Mouse (Mus musculus): Measurements from ENCODE around the gene Slc17a4. TPM values are rescaled to one million over a fixed set of nuclear protein-coding genes. Genes with fewer than 3 reads are reported as not detected.

The Slc17a4 gene
- polyA plus RNA-seq (2014; fragmentation: Nextera tagmentation; extraction: Ambion mirVana) = 0.08 and 0.19 TPM in 2 replicates

DNA sequence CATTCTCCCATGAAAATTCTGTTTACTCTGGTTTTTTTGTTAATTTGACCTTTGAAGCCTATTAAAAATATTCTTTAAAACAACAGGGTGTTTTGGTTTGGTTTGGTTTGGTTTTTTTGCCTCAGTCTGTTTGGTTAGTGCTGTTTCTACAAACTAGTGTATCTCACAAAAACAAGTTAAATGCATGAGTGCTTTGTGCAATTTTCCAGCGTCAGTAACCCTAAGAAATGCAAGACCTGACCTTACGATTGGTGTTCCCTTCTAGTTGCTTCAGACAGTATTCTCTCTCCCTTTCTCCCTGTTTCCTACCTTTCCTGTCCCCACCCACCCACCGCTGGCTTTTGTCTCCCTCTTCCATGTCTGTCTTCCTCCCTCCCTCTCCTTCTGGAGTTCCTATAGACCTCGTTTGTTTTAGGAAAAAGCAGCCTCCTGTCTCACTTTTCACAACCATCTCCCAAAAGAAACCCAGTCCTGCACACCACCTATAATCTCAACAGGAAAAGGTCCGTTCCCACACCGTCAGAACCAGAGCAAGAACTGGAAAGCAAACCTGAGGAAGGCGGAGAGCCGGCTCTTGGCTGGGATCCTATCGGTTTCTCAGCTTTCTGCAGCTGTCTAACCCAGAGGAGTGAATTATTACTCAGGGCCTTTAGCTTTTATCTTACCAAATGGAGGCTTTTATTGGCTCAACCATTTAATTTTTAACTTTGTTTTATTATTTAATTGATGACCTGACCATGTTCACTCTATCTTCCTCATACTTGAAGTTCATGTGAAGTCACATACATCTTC lies at the start of gene Slc17a4:
Gene Slc17a4 (minus strand): TSS at position 634 of the 792 bp plus-strand sequence.
- Histone ChIP-seq H3K27me3 (ENCODE audit: control insufficient read depth, insufficient read depth, low read length) (no peaks in the 10 kb centered on the region), H3K9ac (replicated peaks; ENCODE audit: low read depth, low read length) (no peak within 1 kb of the TSS), H3K4me3 (ENCODE audit: low read depth, low read length) (no peak within 1 kb of the TSS), H3K4me1 (ENCODE audit: control insufficient read depth, insufficient read depth, low read length) (no peaks in the 10 kb centered on the region), H3K27ac (ENCODE audit: low read depth, low read length) (no peak within 1 kb of the TSS), H3K36me3 (ENCODE audit: control insufficient read depth, insufficient read depth, low read length) (no peaks in the 10 kb centered on the region), H3K4me2 (ENCODE audit: low read depth, low read length) (no peak within 1 kb of the TSS), H3K9me3 (ENCODE audit: control insufficient read depth, low read length) (no peaks in the 10 kb centered on the region)
- whole genome bisulfite sequencing = 64% methylated on average over 9 of the region's 9 CpGs
- no peak for ATAC-seq (ENCODE audit: low read depth)

DNA sequence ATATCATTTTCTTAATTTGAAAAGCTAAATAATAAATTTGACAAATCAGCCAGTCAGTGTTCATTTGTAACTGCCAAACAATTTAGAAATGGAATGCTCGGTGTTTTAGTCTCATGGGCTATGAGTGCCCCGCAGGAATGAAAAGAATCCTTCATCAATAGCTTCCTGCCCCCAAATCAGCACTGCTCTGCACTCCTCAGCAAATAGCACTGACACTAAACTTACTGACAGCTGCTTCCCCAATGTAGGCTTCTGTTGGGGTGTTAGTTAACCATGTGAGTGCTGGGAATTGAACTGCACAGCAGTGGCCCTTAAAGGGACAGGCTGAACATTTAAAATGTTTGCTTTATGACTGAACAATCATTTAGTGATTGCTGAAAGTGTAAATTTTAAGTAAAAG lies 45.0 kb upstream of the Slc17a4 start:
- Histone ChIP-seq H3K27me3 (ENCODE audit: control insufficient read depth, insufficient read depth, low read length) (no peaks in the 10 kb centered on the region), H3K4me3 (ENCODE audit: low read depth, low read length) (no peak overlapping the region), H3K4me1 (ENCODE audit: control insufficient read depth, insufficient read depth, low read length) (no peaks in the 10 kb centered on the region), H3K9me3 (ENCODE audit: control insufficient read depth, low read length) (no peaks in the 10 kb centered on the region), H3K9ac (replicated peaks; ENCODE audit: low read depth, low read length) (no peak overlapping the region), H3K4me2 (ENCODE audit: low read depth, low read length) (no peak overlapping the region), H3K36me3 (ENCODE audit: control insufficient read depth, insufficient read depth, low read length) (no peaks in the 10 kb centered on the region), H3K27ac (ENCODE audit: low read depth, low read length) (no peak overlapping the region)
- 28% methylated on average over 2 of the region's 2 CpGs for WGBS
- ATAC-seq (ENCODE audit: low read depth) = no peak

DNA sequence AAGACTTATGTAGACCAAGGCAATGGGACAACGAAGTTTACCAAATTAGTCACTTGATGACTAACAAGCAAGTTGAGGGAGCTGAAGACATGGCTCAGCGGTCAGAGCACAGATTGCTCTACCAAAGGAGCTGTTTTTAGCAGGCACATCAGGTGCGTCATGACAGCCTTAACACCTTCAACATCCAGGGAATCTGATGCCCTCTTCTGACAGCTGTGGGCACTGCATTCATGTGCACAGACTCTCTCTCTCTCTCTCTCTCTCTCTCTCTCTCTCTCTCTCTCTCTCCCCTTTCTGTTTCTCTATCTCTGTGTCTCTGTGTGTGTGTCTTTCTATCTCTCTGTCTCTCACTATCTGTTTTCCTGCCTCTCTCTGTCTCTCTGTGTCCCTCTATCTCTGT lies 36.1 kb upstream of the Slc17a4 start:
- Histone ChIP-seq H3K4me3 (ENCODE audit: low read depth, low read length) (no peak overlapping the region), H3K4me2 (ENCODE audit: low read depth, low read length) (no peak overlapping the region), H3K36me3 (ENCODE audit: control insufficient read depth, insufficient read depth, low read length) (no peaks in the 10 kb centered on the region), H3K4me1 (ENCODE audit: control insufficient read depth, insufficient read depth, low read length) (no peaks in the 10 kb centered on the region), H3K27ac (ENCODE audit: low read depth, low read length) (no peak overlapping the region), H3K9ac (replicated peaks; ENCODE audit: low read depth, low read length) (no peak overlapping the region), H3K9me3 (ENCODE audit: control insufficient read depth, low read length) (no peaks in the 10 kb centered on the region), H3K27me3 (ENCODE audit: control insufficient read depth, insufficient read depth, low read length) (no peaks in the 10 kb centered on the region)
- WGBS = 76% methylated on average over 3 of the region's 3 CpGs
- no peak for ATAC-seq (ENCODE audit: low read depth)

DNA sequence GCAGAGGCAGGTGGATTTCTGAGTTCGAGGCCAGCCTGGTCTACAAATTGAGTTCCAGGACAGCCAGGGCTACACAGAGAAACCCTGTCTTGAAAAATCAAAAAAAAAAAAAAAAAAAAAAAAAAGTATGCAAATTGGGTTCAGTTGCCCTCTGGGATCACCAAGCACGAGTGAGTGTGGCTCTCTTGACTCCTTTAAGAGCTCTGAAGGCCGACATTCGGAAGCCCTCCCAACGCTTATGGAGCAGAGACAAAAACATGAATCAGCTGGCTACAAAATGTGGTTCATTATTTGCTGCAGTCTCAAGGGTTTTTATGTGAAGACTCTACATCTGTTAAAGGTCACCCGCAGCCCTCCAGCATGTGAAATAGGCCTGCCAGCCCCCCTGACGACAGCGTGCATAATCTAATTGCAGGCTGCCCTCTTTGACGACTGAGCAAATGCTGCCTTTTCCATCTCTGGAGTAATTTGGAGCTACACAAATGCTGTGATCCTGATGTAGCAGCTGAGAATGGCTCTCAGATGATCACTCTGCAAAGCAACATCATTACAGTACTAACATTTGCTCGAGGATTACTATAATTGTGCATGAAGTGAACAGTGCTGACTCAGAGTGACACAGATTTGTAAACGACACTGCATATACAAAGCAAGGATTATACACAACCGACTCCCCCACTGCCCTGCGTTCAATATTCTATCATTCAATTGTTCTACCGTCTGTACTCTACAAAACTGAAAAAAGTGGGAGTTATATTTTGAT lies 34.9 kb upstream of the Slc17a4 start:
- Histone ChIP-seq H3K27ac (ENCODE audit: low read depth, low read length) (no peak overlapping the region), H3K36me3 (ENCODE audit: control insufficient read depth, insufficient read depth, low read length) (no peaks in the 10 kb centered on the region), H3K9me3 (ENCODE audit: control insufficient read depth, low read length) (no peaks in the 10 kb centered on the region), H3K4me3 (ENCODE audit: low read depth, low read length) (no peak overlapping the region), H3K4me2 (ENCODE audit: low read depth, low read length) (no peak overlapping the region), H3K4me1 (ENCODE audit: control insufficient read depth, insufficient read depth, low read length) (no peaks in the 10 kb centered on the region), H3K27me3 (ENCODE audit: control insufficient read depth, insufficient read depth, low read length) (no peaks in the 10 kb centered on the region), H3K9ac (replicated peaks; ENCODE audit: low read depth, low read length) (no peak overlapping the region)
- peak; percentile 84 for ATAC-seq (ENCODE audit: low read depth)
- 36% methylated on average over 14 of the region's 14 CpGs for WGBS

DNA sequence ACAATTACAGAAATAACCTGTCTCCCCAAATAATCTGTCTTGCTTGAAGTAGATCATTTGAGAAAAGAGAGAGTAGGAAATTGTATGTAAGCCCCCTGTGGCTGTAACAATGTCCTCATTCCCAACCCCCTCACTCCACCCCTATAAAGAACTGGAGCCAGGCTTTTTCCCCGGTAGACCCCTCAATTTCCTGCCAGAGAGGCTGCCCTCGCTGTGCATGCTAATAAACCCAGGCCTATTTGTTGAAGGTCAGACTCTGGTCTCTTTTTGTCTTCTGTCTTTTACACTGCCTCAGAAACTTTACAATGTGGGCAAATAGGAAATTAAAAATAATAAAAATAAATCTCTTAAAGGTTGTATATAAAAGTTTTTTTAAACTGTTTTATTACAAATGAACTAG lies 31.4 kb upstream of the Slc17a4 start:
- no peaks in the 10 kb centered on the region for H3K36me3 ChIP-seq (ENCODE audit: control insufficient read depth, insufficient read depth, low read length)
- no peaks in the 10 kb centered on the region for H3K9me3 ChIP-seq (ENCODE audit: control insufficient read depth, low read length)
- ATAC-seq (ENCODE audit: low read depth) = no peak
- H3K27me3 ChIP-seq (ENCODE audit: control insufficient read depth, insufficient read depth, low read length) = no peaks in the 10 kb centered on the region
- H3K9ac ChIP-seq (replicated peaks; ENCODE audit: low read depth, low read length) = no peak overlapping the region
- no peak overlapping the region for H3K4me3 ChIP-seq (ENCODE audit: low read depth, low read length)
- H3K4me1 ChIP-seq (ENCODE audit: control insufficient read depth, insufficient read depth, low read length) = no peaks in the 10 kb centered on the region
- no peak overlapping the region for H3K4me2 ChIP-seq (ENCODE audit: low read depth, low read length)
- no peak overlapping the region for H3K27ac ChIP-seq (ENCODE audit: low read depth, low read length)
- 7% methylated on average over 2 of the region's 2 CpGs for WGBS

DNA sequence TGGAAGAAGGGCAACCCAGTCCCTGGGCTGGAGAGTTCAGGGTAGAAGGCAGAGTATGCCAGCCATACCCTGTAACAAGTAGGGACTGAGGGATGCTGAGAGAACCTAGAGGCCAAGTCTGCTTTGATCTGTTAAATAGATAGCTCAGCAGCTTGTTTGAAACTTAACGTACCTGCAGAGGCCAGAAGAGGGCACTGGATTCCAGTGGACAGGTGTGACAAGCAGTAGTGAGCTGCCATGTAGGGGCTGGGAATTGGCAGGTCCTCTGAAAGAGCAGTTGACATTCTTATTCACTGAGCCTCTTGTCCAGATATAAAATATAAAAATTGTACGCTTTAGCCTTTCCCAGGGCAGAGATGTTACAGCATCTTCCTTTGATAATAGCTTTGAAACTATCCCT lies 28.1 kb upstream of the Slc17a4 start:
- H3K4me1 ChIP-seq (ENCODE audit: control insufficient read depth, insufficient read depth, low read length) = no peaks in the 10 kb centered on the region
- no peak for ATAC-seq (ENCODE audit: low read depth)
- no peak overlapping the region for H3K27ac ChIP-seq (ENCODE audit: low read depth, low read length)
- WGBS = 58% methylated on average over 2 of the region's 2 CpGs
- H3K9ac ChIP-seq (replicated peaks; ENCODE audit: low read depth, low read length) = no peak overlapping the region
- no peak overlapping the region for H3K4me3 ChIP-seq (ENCODE audit: low read depth, low read length)
- H3K27me3 ChIP-seq (ENCODE audit: control insufficient read depth, insufficient read depth, low read length) = no peaks in the 10 kb centered on the region
- H3K9me3 ChIP-seq (ENCODE audit: control insufficient read depth, low read length) = no peaks in the 10 kb centered on the region
- H3K36me3 ChIP-seq (ENCODE audit: control insufficient read depth, insufficient read depth, low read length) = no peaks in the 10 kb centered on the region
- no peak overlapping the region for H3K4me2 ChIP-seq (ENCODE audit: low read depth, low read length)

DNA sequence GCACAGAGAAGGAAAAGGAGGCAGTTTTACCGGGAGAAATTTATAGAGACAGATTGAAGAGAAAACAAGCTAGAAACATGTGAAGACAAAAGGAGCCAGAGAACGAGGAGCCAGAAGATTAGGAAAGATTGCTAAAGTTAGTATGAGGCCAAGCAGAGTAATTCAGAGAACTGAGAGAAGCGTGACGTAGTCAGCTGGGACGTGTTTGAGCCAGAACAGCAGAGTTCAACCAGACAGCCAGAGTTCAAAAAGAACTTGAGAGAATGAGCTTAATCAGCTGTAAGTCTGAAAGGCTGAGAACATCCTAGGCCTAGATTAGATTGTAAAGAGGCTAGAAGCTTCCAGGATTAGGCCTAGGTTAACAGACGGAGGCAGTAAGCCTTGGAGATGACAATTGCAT lies 25.5 kb upstream of the Slc17a4 start:
- Histone ChIP-seq H3K27me3 (ENCODE audit: control insufficient read depth, insufficient read depth, low read length) (no peaks in the 10 kb centered on the region), H3K4me1 (ENCODE audit: control insufficient read depth, insufficient read depth, low read length) (no peaks in the 10 kb centered on the region), H3K27ac (ENCODE audit: low read depth, low read length) (no peak overlapping the region), H3K9me3 (ENCODE audit: control insufficient read depth, low read length) (no peaks in the 10 kb centered on the region), H3K9ac (replicated peaks; ENCODE audit: low read depth, low read length) (no peak overlapping the region), H3K36me3 (ENCODE audit: control insufficient read depth, insufficient read depth, low read length) (no peaks in the 10 kb centered on the region), H3K4me2 (ENCODE audit: low read depth, low read length) (no peak overlapping the region), H3K4me3 (ENCODE audit: low read depth, low read length) (no peak overlapping the region)
- ATAC-seq (ENCODE audit: low read depth) = no peak
- WGBS = 58% methylated on average over 6 of the region's 6 CpGs

DNA sequence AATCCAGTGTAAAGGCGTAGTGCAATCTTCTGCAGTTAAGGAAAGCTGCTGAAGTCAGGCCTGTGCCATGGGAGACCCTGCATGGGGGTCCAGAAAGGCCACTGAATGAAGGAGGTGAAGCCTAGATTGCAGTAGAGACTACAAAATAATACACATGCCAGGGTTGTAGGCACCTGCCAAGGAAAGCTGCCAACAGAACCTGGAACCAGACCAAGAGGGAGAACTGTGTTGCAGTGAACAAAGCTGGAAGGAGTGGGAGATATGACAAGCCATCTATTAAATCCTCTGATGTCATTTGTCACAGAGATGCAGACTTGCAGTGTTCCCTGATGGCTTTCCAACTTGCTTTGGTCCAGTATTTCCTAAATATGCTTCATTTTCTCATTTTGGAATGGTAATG lies 23.9 kb upstream of the Slc17a4 start:
- Histone ChIP-seq H3K27me3 (ENCODE audit: control insufficient read depth, insufficient read depth, low read length) (no peaks in the 10 kb centered on the region), H3K4me3 (ENCODE audit: low read depth, low read length) (no peak overlapping the region), H3K4me1 (ENCODE audit: control insufficient read depth, insufficient read depth, low read length) (no peaks in the 10 kb centered on the region), H3K27ac (ENCODE audit: low read depth, low read length) (no peak overlapping the region), H3K4me2 (ENCODE audit: low read depth, low read length) (no peak overlapping the region), H3K9ac (replicated peaks; ENCODE audit: low read depth, low read length) (no peak overlapping the region), H3K36me3 (ENCODE audit: control insufficient read depth, insufficient read depth, low read length) (no peaks in the 10 kb centered on the region), H3K9me3 (ENCODE audit: control insufficient read depth, low read length) (no peaks in the 10 kb centered on the region)
- WGBS = 96% methylated on average over 1 of the region's 1 CpGs
- no peak for ATAC-seq (ENCODE audit: low read depth)

DNA sequence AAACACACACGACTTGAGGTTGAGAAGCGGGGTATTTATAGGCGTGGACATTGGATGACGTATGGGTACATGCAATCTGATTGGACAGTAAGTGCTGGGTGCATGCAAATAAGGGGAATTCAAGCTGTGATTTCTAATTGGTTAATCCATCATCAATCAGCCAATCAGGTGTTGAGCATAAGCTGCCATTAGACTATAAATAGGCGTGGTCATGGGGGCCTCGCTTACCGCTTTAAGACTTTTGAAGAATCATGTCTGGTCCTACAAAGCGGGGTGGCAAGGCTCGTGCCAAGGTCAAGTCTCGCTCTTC lies 19.4 kb upstream of the Slc17a4 start, which contains the start of gene Hist1h2aa:
Gene Hist1h2aa (plus strand): TSS at position 252 of the 310 bp plus-strand sequence.
- H3K4me2 ChIP-seq (ENCODE audit: low read depth, low read length) = no peak within 1 kb of the TSS
- no peak within 1 kb of the TSS for H3K9ac ChIP-seq (replicated peaks; ENCODE audit: low read depth, low read length)
- H3K4me1 ChIP-seq (ENCODE audit: control insufficient read depth, insufficient read depth, low read length) = no peaks in the 10 kb centered on the region
- no peak within 1 kb of the TSS for H3K4me3 ChIP-seq (ENCODE audit: low read depth, low read length)
- no peak for ATAC-seq (ENCODE audit: low read depth)
- 91% methylated on average over 10 of the region's 10 CpGs for WGBS
- H3K36me3 ChIP-seq (ENCODE audit: control insufficient read depth, insufficient read depth, low read length) = no peaks in the 10 kb centered on the region
- no peaks in the 10 kb centered on the region for H3K9me3 ChIP-seq (ENCODE audit: control insufficient read depth, low read length)
- H3K27ac ChIP-seq (ENCODE audit: low read depth, low read length) = no peak within 1 kb of the TSS
- H3K27me3 ChIP-seq (ENCODE audit: control insufficient read depth, insufficient read depth, low read length) = no peaks in the 10 kb centered on the region

Measured in neural tube, embryonic 14.5 days (tissue).